Mouse (Mus musculus): ENCODE data around the gene Gnl3l.

The Gnl3l gene

DNA sequence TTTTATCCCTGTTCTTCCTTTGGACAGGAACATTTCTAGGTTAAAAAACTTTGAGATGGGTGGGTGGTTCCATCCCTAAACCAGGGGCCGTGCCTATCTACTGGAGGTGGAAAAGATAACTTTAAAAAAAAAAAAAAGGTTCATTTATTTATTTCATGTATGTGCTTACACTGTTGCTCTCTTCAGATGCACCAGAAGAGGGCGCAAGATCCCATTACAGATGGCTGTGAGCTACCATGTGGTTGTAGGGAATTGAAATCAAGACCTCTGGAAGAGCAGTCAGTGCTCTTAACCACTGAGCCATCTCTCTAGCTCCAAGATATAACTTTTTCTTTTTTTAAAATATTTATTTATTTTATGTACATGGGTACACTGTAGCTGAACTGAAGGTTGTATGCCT is 54.1 kb downstream of the Gnl3l start:
- in situ Hi-C loops (cut with MboI; ENCODE audit: unreplicated experiment in 2 of 2), result loop anchor here (5.0 to 25.0 kb wide), 4 partner anchors 154 to 1199 kb away; no protein-coding TSS in a partner anchor

DNA sequence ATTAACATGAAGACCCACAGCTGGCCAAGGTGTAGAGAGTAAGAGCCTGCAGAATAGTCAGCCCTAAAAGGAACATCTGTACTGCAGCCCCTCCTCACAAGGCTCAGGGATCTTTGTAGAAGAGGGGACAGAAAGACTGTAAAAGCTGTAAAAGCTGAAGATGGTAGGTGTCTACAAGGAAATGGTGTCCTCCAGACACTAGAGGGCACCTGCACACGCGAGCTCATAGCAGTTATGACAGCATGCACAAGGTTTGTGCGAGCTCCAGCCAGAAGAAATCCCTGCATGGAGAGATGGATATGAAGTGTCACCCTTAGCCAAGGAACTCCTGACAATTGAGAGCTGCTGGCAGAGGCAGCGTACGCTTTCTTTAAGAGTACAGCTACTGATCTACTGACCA is 56.4 kb downstream of the Gnl3l start:
- in situ Hi-C loops (cut with MboI; ENCODE audit: unreplicated experiment in 2 of 2), result loop anchor here (5.0 to 25.0 kb wide), 4 partner anchors 157 to 1202 kb away; no protein-coding TSS in a partner anchor

DNA sequence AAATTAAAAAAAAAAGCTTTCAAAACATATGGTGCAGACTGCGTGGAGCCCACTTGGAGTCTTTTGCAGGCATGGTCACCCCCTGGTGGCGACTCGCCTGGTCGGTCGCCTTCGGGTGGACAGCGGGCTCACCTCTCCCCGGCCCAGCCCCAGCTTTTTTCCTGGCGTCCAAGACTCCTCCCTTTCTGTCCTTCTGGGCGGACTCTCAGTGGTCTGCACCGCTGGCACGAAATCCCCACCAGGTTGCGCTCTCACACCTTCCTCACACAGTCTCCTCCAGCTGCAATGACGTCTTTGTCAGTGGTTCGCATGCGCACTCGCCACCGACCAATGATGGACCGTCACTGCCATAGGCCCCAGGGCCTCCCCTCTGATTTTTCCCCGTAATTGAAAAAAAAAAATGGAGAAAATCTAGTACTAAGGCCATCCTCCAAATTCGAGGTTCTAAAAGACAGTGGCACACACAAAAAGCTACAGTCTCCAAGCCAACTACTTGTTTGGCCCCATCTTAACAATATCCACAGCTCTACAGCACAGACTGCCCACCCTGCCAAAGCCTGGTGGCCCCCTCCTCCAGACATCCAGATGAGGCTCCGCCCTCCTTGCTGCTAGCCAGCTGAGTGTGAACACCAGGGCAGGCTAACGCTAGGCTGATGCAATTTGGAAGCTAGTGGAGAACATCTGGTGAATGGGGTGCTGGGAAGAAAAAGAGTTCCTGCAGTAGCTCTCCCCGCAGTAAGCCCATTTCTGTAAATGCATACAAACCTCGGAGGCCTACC is 60.4 kb downstream of the Gnl3l start:
- in situ Hi-C loops (cut with MboI; ENCODE audit: unreplicated experiment in 2 of 2), result loop anchor here (25.0 kb wide), 2 partner anchors 444 to 1206 kb away; no protein-coding TSS in a partner anchor

DNA sequence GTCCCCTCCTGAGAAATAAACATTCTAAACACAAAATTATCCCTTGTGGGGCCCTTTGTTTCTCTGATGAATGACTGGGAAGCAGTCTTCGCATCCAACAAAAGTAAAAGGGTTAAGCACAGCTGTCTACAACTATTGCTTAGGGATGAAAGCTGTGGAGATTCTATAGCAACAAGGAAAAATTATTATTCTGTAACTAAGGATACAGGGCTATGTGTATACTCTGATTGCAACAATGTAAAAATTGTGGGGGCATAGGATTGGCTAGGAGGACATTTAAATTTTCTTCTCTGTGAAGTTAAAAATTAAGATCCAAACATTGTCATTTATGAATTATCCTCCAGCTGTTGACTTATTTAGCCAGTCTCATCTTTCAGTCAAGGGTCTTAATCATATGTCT is 61.1 kb downstream of the Gnl3l start:
- in situ Hi-C loops (cut with MboI; ENCODE audit: unreplicated experiment in 2 of 2), result loop anchor here (25.0 kb wide), 2 partner anchors 444 to 1206 kb away; no protein-coding TSS in a partner anchor

DNA sequence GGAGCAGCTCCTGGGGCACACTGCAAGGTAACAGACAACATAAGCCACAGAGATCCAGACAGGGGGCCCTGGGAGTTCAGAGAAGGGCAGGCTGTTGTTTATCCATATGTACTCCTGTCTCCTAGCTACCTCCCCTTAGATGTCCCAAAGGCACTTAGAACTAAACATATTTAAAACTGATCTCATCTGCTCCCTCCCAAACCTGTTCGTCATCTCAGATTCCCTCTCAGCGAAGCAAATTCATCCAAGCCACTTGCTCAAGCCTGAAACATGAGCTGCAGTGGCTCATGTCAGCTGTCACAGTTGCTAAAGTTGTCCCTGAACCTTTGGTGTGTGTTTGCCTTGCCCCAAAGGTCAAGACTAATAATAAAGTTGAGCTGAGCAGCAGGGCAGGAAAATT is 61.7 kb downstream of the Gnl3l start:
- in situ Hi-C loops (cut with MboI; ENCODE audit: unreplicated experiment in 2 of 2), result loop anchor here (25.0 kb wide), 2 partner anchors 443 to 1207 kb away; no protein-coding TSS in a partner anchor

DNA sequence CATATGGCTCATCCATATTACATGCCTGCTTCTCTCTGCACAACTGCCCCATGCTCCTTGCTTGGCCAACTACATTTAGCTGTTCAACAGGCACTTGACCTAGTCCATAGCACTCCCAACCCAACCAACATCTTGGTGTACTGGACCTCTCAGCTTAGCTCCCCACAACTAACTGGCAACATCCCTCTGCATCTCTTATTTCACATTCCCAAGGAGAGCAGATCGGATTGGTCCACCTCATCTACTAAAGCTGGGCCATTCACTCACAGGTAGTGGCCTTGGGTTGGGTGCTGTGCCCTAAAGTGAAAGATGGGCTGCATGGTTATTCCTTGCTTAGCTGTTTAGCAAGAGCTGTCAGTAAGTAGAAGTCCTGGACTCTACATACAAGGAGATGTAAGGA is 62.4 kb downstream of the Gnl3l start:
- in situ Hi-C loops (cut with MboI; ENCODE audit: unreplicated experiment in 2 of 2), result loop anchor here (25.0 kb wide), 2 partner anchors 442 to 1208 kb away; no protein-coding TSS in a partner anchor

Data from v-Abl transformed pro-B cells (cell line).